Mouse (Mus musculus) colon, adult 2 months (tissue): ENCODE data around the gene Prokr1. TPM values are rescaled to one million over a fixed set of nuclear protein-coding genes. Genes with fewer than 3 reads are reported as not detected.

Source experiments
- polyA plus RNA-seq: library from polyadenylated mRNA; depleted of rRNA; stranded (reverse); fragments of >200 nt; gene quantifications from 2 replicates; pipeline ENCODE4 v1.2.3, GENCODE M21; 2012; rRNA removed

Gene Prokr1
- 0.76 and 0.90 TPM in 2 replicates for polyA plus RNA-seq

DNA sequence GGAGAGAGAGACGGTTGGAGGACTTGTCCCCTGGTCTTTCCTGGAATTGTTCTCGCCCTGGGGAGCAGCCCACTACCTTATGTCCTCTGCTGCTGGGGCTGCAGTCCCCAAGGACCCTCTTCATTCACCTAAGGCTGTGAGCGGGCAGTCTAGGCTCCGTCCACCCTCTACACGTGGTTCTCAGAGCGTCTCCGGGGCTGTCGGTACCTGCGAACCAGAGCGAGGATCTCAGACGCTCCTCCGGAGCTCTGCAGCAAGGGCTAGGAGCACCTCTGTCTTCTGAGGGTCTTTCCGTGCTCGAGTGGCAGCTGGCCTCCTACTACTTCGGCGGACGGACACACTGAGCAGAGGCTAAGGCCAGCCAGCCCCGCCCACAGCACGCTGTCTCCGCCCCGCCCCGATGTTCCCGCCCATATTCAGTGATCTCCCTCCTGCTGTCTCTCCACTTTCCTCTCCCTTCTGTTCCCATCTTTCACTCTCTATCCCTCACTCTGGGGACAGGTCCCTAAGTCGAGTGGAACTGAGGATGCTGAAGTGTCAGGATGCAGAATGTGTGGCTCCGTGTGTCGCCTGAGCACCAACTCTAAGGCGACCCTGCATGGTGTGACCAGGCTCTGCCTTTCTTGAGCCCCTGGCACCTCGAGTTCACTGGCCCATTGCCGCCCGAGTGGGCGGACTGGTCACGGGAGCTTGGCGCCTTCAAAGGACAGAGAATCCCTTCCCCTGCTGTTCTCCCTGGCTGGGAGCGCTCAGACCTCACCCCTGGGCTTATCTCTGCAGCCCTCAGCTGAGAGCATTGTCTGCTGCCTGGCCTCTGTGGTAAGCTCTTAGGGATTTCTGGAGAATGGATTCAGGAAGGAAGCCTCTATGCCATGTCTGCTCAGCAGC, at the start of gene Prokr1:
TSS of gene Prokr1 (minus strand) at position 350 of the 888 bp plus-strand sequence.

DNA sequence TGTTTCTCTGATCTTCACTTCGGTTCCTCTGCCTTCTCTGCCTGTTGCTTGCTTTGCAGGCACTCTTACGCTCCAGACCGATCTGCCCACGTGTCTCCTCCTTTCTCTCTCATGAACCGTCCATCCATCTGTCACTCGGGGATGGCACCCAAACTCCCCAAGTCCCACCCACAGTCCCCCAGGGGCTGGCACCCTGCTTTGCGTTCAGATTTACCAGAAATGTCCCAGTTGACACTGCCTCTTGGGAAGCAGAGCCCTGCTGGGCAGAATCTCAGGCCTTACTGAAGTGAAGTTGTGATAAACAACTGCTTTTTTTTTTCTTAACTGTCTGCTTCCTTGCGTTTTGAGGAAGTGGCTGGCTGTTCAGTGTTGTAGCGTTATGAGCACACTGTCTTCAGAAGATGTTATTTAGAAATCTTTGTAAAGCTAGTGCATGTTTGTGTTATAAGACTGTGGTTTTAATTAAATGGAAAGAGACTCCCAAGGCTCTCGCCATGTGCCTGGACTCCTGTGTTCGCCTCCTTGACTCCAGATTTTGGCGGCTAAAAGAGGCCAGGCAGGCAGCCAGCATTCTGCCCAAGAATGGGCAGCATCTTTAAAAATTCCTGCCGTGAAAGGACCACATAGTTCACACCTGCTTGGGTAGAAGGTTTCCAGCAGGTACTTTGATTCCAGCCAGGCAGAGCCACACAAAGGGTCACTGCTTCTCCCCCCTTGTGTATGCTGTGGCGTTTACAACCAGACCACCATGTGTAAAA, 57.4 kb downstream of the Prokr1 start, which contains the start of gene Arhgap25:
TSS of gene Arhgap25 (minus strand) at position 307 of the 758 bp plus-strand sequence.

Other genes with a start within 250 kb of the Prokr1 start
- gene Gkn1, start 239.8 kb downstream of the Prokr1 start, polyA plus RNA-seq, result not detected in 2 replicates
- gene Gkn2, start 217.4 kb downstream of the Prokr1 start, polyA plus RNA-seq, result not detected in 2 replicates
- gene Gkn3, start 201.8 kb downstream of the Prokr1 start, polyA plus RNA-seq, result 0.23 and 0.79 TPM in 2 replicates
- gene Bmp10, start 161.7 kb downstream of the Prokr1 start, polyA plus RNA-seq, result not detected in 2 replicates
- gene Arhgap25, start 57.5 kb downstream of the Prokr1 start, polyA plus RNA-seq, result 0.82 and 0.87 TPM in 2 replicates
- gene Aplf, start 81.5 kb upstream of the Prokr1 start, polyA plus RNA-seq, result 2.9 and 3.7 TPM in 2 replicates
- gene Efcc1, start 140.1 kb upstream of the Prokr1 start, polyA plus RNA-seq, result 6.4 and 9.8 TPM in 2 replicates
- gene Gp9, start 187.3 kb upstream of the Prokr1 start, polyA plus RNA-seq, result 0.14 and 0.17 TPM in 2 replicates
- gene Rab43, start 221.4 kb upstream of the Prokr1 start, polyA plus RNA-seq, result 70.7 and 76.5 TPM in 2 replicates
- 0.24 and 0.34 TPM in 2 replicates for gene Gm45140, start 245.1 kb upstream of the Prokr1 start, polyA plus RNA-seq
- 14.8 and 18.7 TPM in 2 replicates for gene Isy1, start 248.1 kb upstream of the Prokr1 start, polyA plus RNA-seq